Mouse (Mus musculus): ENCODE measurements around the gene Ncln.

- TF ChIP-seq CTCF (conservative IDR thresholded peaks at IDR 0.05; ENCODE audit: low read length) (no peak), POU5F1 (IDR thresholded peaks at IDR 0.05; ENCODE audit: borderline replicate concordance, low read length) (no peak), NANOG (IDR thresholded peaks at IDR 0.05; ENCODE audit: borderline replicate concordance, low read length) (no peak)
Measured at GRCm38 (mm10) chr10:81507691-81508489, 11.7 kb upstream of the Ncln start.

Data from E14TG2a.4 (cell line).